ENCODE assay signal across 14 mouse cellular contexts in genomic region chr4:142825786-142826185, GRCm38 (mm10).
DNase-seq lines count a peak whose midpoint lies in the region; ATAC-seq lines count a peak whose summit lies in the region.
"Had no signal": no experiment of that assay in that cellular context is flagged by ENCODE, and none has a peak within 500 bp of the region (broad histone marks: within the 10 kb centered on the region; RNA-seq: fewer than 3 reads in every experiment).

No protein-coding gene starts in this region.

- 53% methylated on average over 5 of the region's 5 CpGs for WGBS in neural tube, embryonic 11.5 days
- WGBS in midbrain, embryonic 11.5 days: 37% methylated on average over 5 of the region's 5 CpGs

- H3K4me2 ChIP-seq in neural tube, embryonic 11.5 days (ENCODE audit: low read depth): 0 out of 2 replicates have a peak overlapping the region, but pooled peaks have one; percentile 14
- peak overlapping the region; percentile 28; the same call in 1 of the 2 replicates for H3K4me2 ChIP-seq in midbrain, embryonic 11.5 days

- no peak for ATAC-seq in neural tube, embryonic 11.5 days (ENCODE audit: insufficient read depth, low FRiP score, low TSS enrichment)
- peak; percentile 62 for ATAC-seq in midbrain, embryonic 11.5 days (ENCODE audit: low FRiP score)
- no peak for ATAC-seq in erythroblast, adult 5-6 weeks (replicated peaks; ENCODE audit: low FRiP score, poor library complexity, severe bottlenecking)

- no peaks in the 10 kb centered on the region for H3K27me3 ChIP-seq in neural tube, embryonic 11.5 days (ENCODE audit: control insufficient read depth, insufficient read depth, low read length)
- no peaks in the 10 kb centered on the region for H3K27me3 ChIP-seq in midbrain, embryonic 11.5 days (ENCODE audit: control insufficient read depth, insufficient read depth, low read length)
- H3K27me3 ChIP-seq: megakaryocyte, embryonic 14.5 days had no signal

- 0 out of 2 replicates have a peak overlapping the region, but pooled peaks have one; percentile 2 for H3K27ac ChIP-seq in neural tube, embryonic 11.5 days (ENCODE audit: low read depth, low read length)
- peak overlapping the region; percentile 0; the same call in 1 of the 2 replicates for H3K27ac ChIP-seq in midbrain, embryonic 11.5 days (ENCODE audit: low read depth, low read length)

- no peaks in the 10 kb centered on the region; the same call in 1 of the 2 replicates for H3K9me3 ChIP-seq in neural tube, embryonic 11.5 days (ENCODE audit: control insufficient read depth, low read length)
- no peaks in the 10 kb centered on the region for H3K9me3 ChIP-seq in midbrain, embryonic 11.5 days (ENCODE audit: control insufficient read depth, low read length)

- no peak overlapping the region for H3K9ac ChIP-seq in neural tube, embryonic 11.5 days (ENCODE audit: low read length)
- no peak overlapping the region for H3K9ac ChIP-seq in midbrain, embryonic 11.5 days (ENCODE audit: low read length)

- peaks cover 6% of the 10 kb centered on the region; the same call in 1 of the 2 replicates for H3K4me1 ChIP-seq in neural tube, embryonic 11.5 days (ENCODE audit: control insufficient read depth, insufficient read depth, low read length)
- H3K4me1 ChIP-seq in midbrain, embryonic 11.5 days (ENCODE audit: control insufficient read depth, insufficient read depth, low read length): peaks cover 24% of the 10 kb centered on the region
- H3K4me1 ChIP-seq: megakaryocyte, embryonic 14.5 days had no signal

- H3K36me3 ChIP-seq in neural tube, embryonic 11.5 days (ENCODE audit: control insufficient read depth, insufficient read depth, low read length): no peaks in the 10 kb centered on the region
- no peaks in the 10 kb centered on the region for H3K36me3 ChIP-seq in midbrain, embryonic 11.5 days (ENCODE audit: control insufficient read depth, insufficient read depth, low read length)

- H3K4me3 ChIP-seq in neural tube, embryonic 11.5 days (ENCODE audit: low read depth, low read length): no peak overlapping the region
- H3K4me3 ChIP-seq in midbrain, embryonic 11.5 days (ENCODE audit: low read depth, low read length): no peak overlapping the region
- H3K4me3 ChIP-seq: megakaryocyte, embryonic 14.5 days had no signal

- DNase-seq in neural tube, embryonic 11.5 days (ENCODE audit: low spot score): no peak
- DNase-seq in neural tube, embryonic 10.5 days (ENCODE audit: extremely low spot score, low spot score): no peak
- peak; percentile 7 for DNase-seq in forelimb bud, embryonic 11.5 days (ENCODE audit: low read depth, low spot score)
- no peak for DNase-seq in midbrain, embryonic 11.5 days (ENCODE audit: low spot score, missing footprints)
- no peak for DNase-seq in right cerebral cortex, postnatal 14 days
- no peak for DNase-seq in spleen, postnatal 4 days (ENCODE audit: low spot score in 2 of 2)
- DNase-seq: cerebellum, adult 11-12 months; gastrocnemius, postnatal 14 days; kidney, adult 8-10 months; layer of hippocampus, postnatal 36 days; spleen, adult 18-20 months; thymus, postnatal 25 days had no signal
